Mouse (Mus musculus) spleen, adult 2 months (tissue): ENCODE results near the gene Serpinb8.

Experiments used
- CTCF ChIP-seq: fragments of 200-500 bp; IDR thresholded peaks from 2 replicates; pipeline ENCODE4 v1.5.1; 2011; ENCODE audit warnings: mild to moderate bottlenecking, inconsistent platforms; ENCODE audit not compliant: insufficient read depth, insufficient read length, insufficient replicate concordance; ENCODE audit errors: extremely low read depth
- POLR2A ChIP-seq: fragments of 200-500 bp; IDR thresholded peaks from 2 replicates; pipeline ENCODE4 v1.6.1; 2011; ENCODE audit warnings: low read depth, low read length, inconsistent platforms

DNA sequence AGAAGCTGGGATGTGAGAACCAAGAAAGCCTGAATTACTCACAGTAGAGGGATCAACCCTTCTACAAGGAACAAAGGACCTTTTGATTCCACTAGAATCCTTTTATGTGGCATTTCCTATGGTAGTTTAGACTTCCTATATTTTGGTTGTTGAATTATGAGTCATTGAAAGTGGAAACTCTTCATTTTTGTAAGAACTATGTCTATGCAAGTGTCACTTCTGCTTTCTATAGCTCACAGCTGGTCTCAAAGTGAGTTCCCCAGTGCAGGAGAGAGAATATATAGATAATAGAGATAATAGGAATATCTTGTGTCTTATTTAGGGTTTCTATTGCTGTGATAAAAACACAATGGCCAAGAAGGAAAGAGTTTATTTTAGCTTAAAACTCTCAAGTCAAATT is 6.9 kb upstream of the Serpinb8 start:
- TF ChIP-seq CTCF = no peak
- no peak for TF ChIP-seq POLR2A
